Mouse (Mus musculus): ENCODE measurements at regions not wholly inside any gene's neighbourhood (a gene's known extent, or its start where the extent isn't known, plus 50 kb on each side); places are given as distances from the start of the nearest gene placed in this dataset.
A peak's percentile ranks its signal among the peaks of the same experiment; 100 is the strongest.

DNA sequence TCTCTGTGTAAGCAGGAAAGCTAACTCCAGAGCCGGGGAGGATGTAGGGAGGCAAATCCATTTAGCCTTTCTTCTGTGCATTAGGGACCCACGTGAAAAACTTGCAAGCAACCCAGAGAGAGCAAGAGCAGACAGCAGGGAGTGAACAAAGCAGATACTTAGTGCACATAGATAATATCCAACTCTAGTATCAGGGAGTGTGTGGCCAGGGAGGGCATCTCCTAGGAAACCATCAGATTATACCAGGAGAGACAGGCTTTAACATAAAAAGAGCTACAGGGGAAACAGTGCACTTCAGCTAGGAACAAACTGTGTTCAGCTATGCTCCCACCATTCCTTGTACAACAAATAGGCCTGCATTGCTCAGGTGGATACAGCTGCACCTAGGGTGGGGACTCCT lies 230.7 kb upstream of the Apob start:
- Histone ChIP-seq H3K4me1 (ENCODE audit: control insufficient read depth, insufficient read depth, low read length) (peaks cover 7% of the 10 kb centered on the region), H3K9me3 (replicated peaks; ENCODE audit: control insufficient read depth, low read length) (no peaks in the 10 kb centered on the region), H3K4me3 (ENCODE audit: low read length) (no peak overlapping the region), H3K27me3 (ENCODE audit: control insufficient read depth, insufficient read depth, low read length) (no peaks in the 10 kb centered on the region), H3K27ac (ENCODE audit: low read length) (no peak overlapping the region), H3K4me2 (ENCODE audit: low read depth, low read length) (no peak overlapping the region), H3K36me3 (ENCODE audit: control insufficient read depth, insufficient read depth) (no peaks in the 10 kb centered on the region), H3K9ac (ENCODE audit: low read length) (no peak overlapping the region)
- ATAC-seq (replicated peaks; ENCODE audit: extremely low read depth, insufficient read depth, low FRiP score): no peak
- 28% methylated on average over 2 of the region's 2 CpGs for WGBS

DNA sequence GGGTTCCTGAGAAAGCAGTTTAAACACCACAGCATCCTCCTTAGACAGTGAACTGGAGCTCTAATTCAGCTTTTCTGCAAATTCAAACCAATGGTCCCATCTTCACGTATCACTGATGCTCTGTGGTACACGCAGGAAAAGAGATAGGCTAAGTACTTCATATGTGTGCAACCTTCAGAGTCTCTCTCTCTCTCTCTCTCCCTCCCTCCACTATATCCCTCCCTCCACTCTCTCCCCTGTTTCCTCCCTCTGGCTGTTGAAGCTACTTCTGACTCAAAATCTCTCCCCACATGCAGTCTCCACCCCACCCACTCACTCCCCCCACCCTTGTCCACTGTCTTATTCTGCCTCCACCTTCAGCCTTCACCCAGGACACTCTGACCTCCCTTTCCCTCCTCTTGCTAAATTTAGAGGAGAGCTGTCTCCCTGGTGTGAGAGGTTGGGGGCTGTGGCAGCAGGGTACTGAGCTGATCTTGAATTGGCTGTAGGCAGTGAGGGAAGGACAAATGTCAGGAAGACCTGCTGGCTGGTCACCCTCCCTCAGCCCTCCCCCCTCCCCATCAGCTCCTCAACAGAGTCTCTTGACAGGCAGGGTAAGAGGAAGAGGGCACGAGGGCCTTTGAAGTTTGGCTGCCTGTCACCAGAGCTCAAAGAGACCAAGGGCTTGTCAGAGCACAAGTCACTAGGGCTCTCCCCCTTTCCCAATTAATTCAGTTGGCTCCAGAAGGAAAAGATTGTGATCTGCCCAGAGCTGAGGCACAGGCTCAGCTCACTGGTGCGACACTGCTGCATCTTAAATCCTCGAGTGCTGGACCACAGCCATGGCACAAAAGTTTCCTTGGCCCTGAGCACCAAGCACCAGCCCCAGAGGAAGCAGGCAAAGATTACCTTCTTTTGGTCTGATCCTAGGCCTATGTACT lies 227.9 kb upstream of the Apob start:
- peak; percentile 28; the same call in 1 of the 2 replicates for ATAC-seq (replicated peaks; ENCODE audit: extremely low read depth, insufficient read depth, low FRiP score)
- Histone ChIP-seq H3K4me3 (ENCODE audit: low read length) (no peak overlapping the region), H3K36me3 (ENCODE audit: control insufficient read depth, insufficient read depth) (no peaks in the 10 kb centered on the region), H3K9ac (ENCODE audit: low read length) (no peak overlapping the region), H3K27ac (ENCODE audit: low read length) (no peak overlapping the region), H3K4me1 (ENCODE audit: control insufficient read depth, insufficient read depth, low read length) (peaks cover 7% of the 10 kb centered on the region), H3K9me3 (replicated peaks; ENCODE audit: control insufficient read depth, low read length) (no peaks in the 10 kb centered on the region), H3K4me2 (ENCODE audit: low read depth, low read length) (no peak overlapping the region), H3K27me3 (ENCODE audit: control insufficient read depth, insufficient read depth, low read length) (no peaks in the 10 kb centered on the region)
- WGBS: 20% methylated on average over 5 of the region's 5 CpGs

DNA sequence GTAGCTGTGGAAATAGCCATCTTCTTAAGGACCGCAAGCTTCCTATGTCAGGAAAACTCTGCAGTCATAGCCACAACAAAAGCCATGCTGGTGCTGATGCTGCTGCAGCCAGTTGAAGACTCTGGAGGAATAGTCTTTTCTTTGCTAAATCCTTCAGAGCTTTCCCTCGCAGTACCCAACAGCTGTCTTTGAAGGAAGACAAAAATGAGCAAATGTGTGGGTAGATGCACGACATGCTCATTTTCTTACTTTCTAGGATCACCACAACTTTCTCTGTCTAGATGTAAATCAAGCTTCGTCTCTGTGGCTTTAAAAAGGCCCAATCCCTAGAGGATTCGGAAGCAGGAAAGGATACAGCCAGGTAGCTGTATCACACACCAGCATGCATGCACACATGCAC lies 222.6 kb upstream of the Apob start:
- no peak overlapping the region for H3K27ac ChIP-seq (ENCODE audit: low read length)
- H3K9ac ChIP-seq (ENCODE audit: low read length): no peak overlapping the region
- H3K4me2 ChIP-seq (ENCODE audit: low read depth, low read length): no peak overlapping the region
- WGBS: 81% methylated on average over 5 of the region's 5 CpGs
- no peak overlapping the region for H3K4me3 ChIP-seq (ENCODE audit: low read length)
- H3K36me3 ChIP-seq (ENCODE audit: control insufficient read depth, insufficient read depth): no peaks in the 10 kb centered on the region
- ATAC-seq (replicated peaks; ENCODE audit: extremely low read depth, insufficient read depth, low FRiP score): no peak
- H3K4me1 ChIP-seq (ENCODE audit: control insufficient read depth, insufficient read depth, low read length): no peaks in the 10 kb centered on the region
- H3K27me3 ChIP-seq (ENCODE audit: control insufficient read depth, insufficient read depth, low read length): no peaks in the 10 kb centered on the region
- no peaks in the 10 kb centered on the region for H3K9me3 ChIP-seq (replicated peaks; ENCODE audit: control insufficient read depth, low read length)

DNA sequence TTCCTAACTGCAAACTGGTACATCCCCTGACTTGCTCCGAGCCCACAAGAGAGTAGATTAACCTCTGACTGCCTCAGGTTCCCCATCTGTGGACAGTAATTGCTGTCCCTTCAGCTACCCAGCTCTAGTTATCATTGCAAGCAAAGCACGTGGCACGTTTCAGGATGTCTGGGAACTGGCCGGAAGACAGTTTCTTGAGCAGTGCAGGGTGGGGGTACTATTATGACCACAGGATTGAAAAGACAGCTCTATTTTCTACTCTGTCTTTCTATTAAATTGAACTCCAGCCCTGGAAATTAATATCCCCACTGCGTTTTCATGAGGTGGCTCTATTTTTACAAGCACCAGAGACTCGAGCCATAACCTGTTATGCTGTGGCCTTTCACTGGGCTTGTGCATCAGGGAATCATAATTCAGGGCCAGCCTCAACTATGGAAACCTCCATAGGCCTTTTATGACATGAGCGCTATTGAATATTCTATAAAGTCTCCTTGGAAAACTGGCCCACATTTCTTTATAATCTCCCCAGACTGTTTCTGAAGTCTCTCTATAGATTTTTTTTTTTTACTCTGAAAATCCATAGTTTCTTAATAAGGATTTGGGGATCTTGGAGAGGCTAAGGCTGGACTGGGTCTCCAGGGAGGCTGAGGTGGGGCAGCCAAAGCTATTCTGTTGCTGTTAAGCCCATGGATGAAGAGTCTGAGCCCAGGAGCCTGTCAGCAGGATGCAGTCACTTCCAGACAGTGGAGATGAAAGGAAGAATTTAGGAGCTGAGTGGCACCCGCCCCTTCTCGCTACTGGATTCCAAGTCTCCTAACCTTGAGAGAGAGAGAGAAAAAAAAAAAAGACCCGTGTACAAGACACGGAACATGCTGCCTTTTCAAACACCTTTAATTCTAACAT lies 212.4 kb upstream of the Apob start:
- Histone ChIP-seq H3K36me3 (ENCODE audit: control insufficient read depth, insufficient read depth) (no peaks in the 10 kb centered on the region), H3K4me2 (ENCODE audit: low read depth, low read length) (no peak overlapping the region), H3K27me3 (ENCODE audit: control insufficient read depth, insufficient read depth, low read length) (no peaks in the 10 kb centered on the region), H3K27ac (ENCODE audit: low read length) (no peak overlapping the region), H3K9ac (ENCODE audit: low read length) (no peak overlapping the region), H3K4me1 (ENCODE audit: control insufficient read depth, insufficient read depth, low read length) (no peaks in the 10 kb centered on the region), H3K4me3 (ENCODE audit: low read length) (no peak overlapping the region), H3K9me3 (replicated peaks; ENCODE audit: control insufficient read depth, low read length) (no peaks in the 10 kb centered on the region)
- ATAC-seq (replicated peaks; ENCODE audit: extremely low read depth, insufficient read depth, low FRiP score): no peak
- 65% methylated on average over 11 of the region's 11 CpGs for WGBS

DNA sequence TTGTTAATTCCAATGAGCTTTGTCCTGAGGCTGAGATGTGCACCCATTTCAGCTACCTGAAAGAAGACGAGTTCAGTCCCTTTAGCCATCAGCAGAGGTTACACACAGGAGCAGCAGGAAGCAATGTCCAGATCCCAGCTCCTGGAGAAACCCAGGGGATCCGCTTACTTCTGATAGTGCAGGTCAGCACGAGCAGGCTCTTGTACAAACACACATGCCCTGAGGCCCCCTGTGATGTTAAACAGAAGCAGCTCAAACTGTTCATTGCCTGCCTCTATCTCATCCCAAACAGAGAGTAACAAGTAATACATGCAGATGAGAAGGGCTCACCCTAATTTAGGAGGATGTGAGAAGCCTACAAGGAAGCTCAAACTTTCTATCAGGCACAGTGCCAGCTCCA lies 203.3 kb upstream of the Apob start:
- no peak for ATAC-seq (replicated peaks; ENCODE audit: extremely low read depth, insufficient read depth, low FRiP score)
- H3K27ac ChIP-seq (ENCODE audit: low read length): no peak overlapping the region

DNA sequence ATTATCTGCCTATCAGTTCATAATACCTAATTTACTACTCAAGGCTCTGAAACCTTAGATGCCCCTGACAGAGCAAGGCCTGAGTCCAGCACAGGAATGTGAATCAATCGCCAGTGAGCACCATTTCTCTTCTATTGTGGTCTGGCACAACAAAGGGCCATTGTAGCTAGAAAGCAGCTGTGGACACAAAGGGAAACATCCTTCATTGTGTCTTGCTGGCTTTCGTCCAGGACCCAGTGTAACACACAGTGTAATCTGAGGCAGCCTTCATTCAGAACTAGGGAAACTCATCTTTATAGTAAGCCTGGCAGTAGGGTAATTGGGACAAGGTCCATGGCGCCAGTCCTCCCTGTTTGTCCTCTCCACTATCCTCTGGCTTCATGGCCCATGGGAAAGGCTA lies 201.1 kb upstream of the Apob start:
- no peak for ATAC-seq (replicated peaks; ENCODE audit: extremely low read depth, insufficient read depth, low FRiP score)
- Histone ChIP-seq H3K4me3 (ENCODE audit: low read length) (no peak overlapping the region), H3K27ac (ENCODE audit: low read length) (no peak overlapping the region), H3K4me2 (ENCODE audit: low read depth, low read length) (no peak overlapping the region), H3K9me3 (replicated peaks; ENCODE audit: control insufficient read depth, low read length) (no peaks in the 10 kb centered on the region), H3K27me3 (ENCODE audit: control insufficient read depth, insufficient read depth, low read length) (no peaks in the 10 kb centered on the region), H3K4me1 (ENCODE audit: control insufficient read depth, insufficient read depth, low read length) (no peaks in the 10 kb centered on the region), H3K9ac (ENCODE audit: low read length) (no peak overlapping the region), H3K36me3 (ENCODE audit: control insufficient read depth, insufficient read depth) (no peaks in the 10 kb centered on the region)
- 75% methylated on average over 3 of the region's 3 CpGs for WGBS

More for the DNA sequence above, 203.3 kb upstream of the Apob start:
- 22% methylated on average over 3 of the region's 3 CpGs for WGBS
- Histone ChIP-seq H3K27me3 (ENCODE audit: control insufficient read depth, insufficient read depth, low read length) (no peaks in the 10 kb centered on the region), H3K4me3 (ENCODE audit: low read length) (no peak overlapping the region), H3K9me3 (replicated peaks; ENCODE audit: control insufficient read depth, low read length) (no peaks in the 10 kb centered on the region), H3K4me1 (ENCODE audit: control insufficient read depth, insufficient read depth, low read length) (no peaks in the 10 kb centered on the region), H3K36me3 (ENCODE audit: control insufficient read depth, insufficient read depth) (no peaks in the 10 kb centered on the region), H3K4me2 (ENCODE audit: low read depth, low read length) (no peak overlapping the region), H3K9ac (ENCODE audit: low read length) (no peak overlapping the region)

DNA sequence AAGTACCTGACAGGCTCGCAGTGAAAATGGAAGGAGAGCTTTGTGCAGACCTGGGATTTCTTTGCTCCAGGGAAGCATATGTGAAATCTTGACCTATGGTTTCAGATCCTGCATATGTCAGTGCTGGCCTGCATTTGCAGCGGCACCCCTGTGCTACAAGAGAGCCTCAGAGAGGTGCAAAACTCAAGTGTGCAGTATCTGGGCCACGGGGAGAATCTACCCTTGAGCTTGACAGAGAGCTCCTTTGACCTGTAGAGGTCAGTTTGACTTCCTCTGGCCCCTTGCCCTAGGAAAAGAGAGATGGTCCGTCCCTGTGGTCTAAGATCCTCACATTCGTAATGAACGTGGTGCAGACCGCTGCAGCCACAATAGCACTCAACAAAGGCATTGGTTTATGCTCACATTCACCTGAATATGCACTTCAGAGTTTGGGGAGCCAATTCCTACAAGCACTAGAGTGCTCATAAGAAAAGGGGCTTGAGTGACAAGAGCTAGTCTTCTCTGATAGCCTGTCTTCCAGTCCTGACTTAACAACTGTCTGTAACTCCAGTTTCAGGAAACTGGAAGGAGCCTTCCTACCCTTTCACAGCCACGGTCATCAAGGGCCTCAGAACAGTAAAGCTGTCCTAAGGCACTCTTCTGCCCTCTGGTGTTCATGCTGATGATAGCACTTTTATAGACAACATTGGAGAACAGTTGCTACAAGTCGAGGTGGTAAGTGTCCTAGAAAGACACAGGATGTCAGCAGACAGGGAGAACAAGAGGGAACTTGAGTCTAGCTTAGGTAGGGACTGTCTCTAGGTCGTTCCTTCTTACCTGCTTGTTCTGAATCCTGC lies 200.0 kb upstream of the Apob start:
- no peak overlapping the region for H3K9ac ChIP-seq (ENCODE audit: low read length)
- ATAC-seq (replicated peaks; ENCODE audit: extremely low read depth, insufficient read depth, low FRiP score): no peak
- H3K27me3 ChIP-seq (ENCODE audit: control insufficient read depth, insufficient read depth, low read length): no peaks in the 10 kb centered on the region
- H3K4me1 ChIP-seq (ENCODE audit: control insufficient read depth, insufficient read depth, low read length): no peaks in the 10 kb centered on the region
- H3K36me3 ChIP-seq (ENCODE audit: control insufficient read depth, insufficient read depth): no peaks in the 10 kb centered on the region
- no peak overlapping the region for H3K4me2 ChIP-seq (ENCODE audit: low read depth, low read length)
- H3K4me3 ChIP-seq (ENCODE audit: low read length): no peak overlapping the region
- no peaks in the 10 kb centered on the region for H3K9me3 ChIP-seq (replicated peaks; ENCODE audit: control insufficient read depth, low read length)
- no peak overlapping the region for H3K27ac ChIP-seq (ENCODE audit: low read length)
- WGBS: 53% methylated on average over 10 of the region's 10 CpGs

DNA sequence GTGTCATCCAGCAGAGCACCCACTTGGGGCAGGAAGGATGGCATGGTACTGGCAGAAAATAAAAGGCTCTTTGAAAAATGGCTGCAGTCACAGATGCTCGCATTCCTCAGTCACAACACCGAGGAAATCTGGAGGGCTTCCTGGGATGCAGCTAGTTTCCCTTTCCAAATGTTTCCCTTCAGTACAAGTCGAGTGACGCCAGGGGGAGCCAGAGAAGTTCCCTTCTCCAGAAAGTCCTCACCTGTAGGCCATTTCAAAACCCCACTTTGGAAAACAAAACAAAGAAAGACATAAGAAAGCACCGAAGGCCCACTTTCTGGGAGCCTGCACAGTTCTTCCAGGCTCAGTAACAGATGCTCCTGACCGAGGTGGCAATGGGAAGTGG lies 199.4 kb upstream of the Apob start:
- no peak overlapping the region for H3K4me2 ChIP-seq (ENCODE audit: low read depth, low read length)
- no peaks in the 10 kb centered on the region for H3K36me3 ChIP-seq (ENCODE audit: control insufficient read depth, insufficient read depth)
- ATAC-seq (replicated peaks; ENCODE audit: extremely low read depth, insufficient read depth, low FRiP score): no peak
- 39% methylated on average over 6 of the region's 6 CpGs for WGBS
- H3K4me3 ChIP-seq (ENCODE audit: low read length): no peak overlapping the region
- H3K27ac ChIP-seq (ENCODE audit: low read length): no peak overlapping the region
- H3K9ac ChIP-seq (ENCODE audit: low read length): no peak overlapping the region
- H3K27me3 ChIP-seq (ENCODE audit: control insufficient read depth, insufficient read depth, low read length): no peaks in the 10 kb centered on the region
- H3K4me1 ChIP-seq (ENCODE audit: control insufficient read depth, insufficient read depth, low read length): no peaks in the 10 kb centered on the region
- no peaks in the 10 kb centered on the region for H3K9me3 ChIP-seq (replicated peaks; ENCODE audit: control insufficient read depth, low read length)
